Mouse (Mus musculus) common myeloid progenitor, adult 5-6 weeks (primary cell): ENCODE measurements around the gene Akap5. TPM values are rescaled to one million over a fixed set of nuclear protein-coding genes. Genes with fewer than 3 reads are reported as not detected.

Source experiments
- ATAC-seq: replicated peaks from 2 replicates; pipeline ENCODE4 v1.8.0; 2016; ENCODE audit warnings: low read depth, mild to moderate bottlenecking, moderate TSS enrichment, inconsistent platforms; ENCODE audit not compliant: poor library complexity, severe bottlenecking
- total RNA-seq: library from RNA; stranded (forward); fragments of 200-1000, 187-1606 nt; gene quantifications from 2 replicates; pipeline ENCODE4 v1.2.3, GENCODE M21; 2017

Akap5 gene
- total RNA-seq = 0.87 and 1.4 TPM in 2 replicates

DNA sequence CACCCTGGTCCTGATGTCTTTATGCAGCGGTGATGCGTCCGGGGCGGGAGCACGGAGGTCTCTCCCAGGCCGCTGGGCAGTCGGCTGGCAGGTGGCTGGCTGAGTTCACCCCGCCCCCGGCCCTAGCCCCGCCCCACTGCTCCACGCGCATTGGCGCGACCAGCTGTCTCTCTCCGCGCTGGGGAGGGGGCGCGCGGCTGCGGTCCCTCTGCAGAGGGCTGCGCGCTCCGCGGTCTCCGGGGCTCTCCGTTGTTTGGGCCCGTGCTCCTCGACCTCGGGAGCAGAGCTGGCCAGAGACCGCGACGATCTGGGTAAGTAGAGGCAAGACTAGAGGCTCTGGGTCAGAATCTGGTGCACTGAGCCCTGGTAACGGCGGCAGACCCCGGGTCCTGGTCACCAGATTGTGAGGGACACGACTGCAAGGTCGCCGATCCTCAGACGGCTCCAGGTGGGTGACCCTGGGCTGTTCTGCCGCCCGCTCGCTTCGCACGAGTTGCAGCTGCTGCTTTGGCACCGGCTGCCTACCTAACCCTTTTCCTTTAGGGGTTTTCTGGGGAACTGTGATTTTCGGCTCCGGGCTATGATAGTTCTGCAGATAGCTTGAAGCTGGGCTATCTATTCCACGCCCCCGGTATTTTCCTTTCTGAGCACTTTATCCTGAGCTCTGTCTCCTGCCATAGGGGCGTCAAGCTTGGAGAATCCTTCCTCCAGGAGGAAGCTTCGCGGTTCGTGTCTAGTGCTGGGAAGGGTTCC is at the start of gene Akap5:
Akap5 (plus strand) TSS at position 213 of the 753 bp plus-strand sequence.
- peak; percentile 43 for ATAC-seq

GRCm38 (mm10) chr12:76278209-76278608 is 46.5 kb upstream of the Akap5 start:
- ATAC-seq = no peak

- no peak for ATAC-seq
Observed at GRCm38 (mm10) chr12:76280556-76280955, 44.1 kb upstream of the Akap5 start.

- ATAC-seq = no peak
Observed at GRCm38 (mm10) chr12:76281111-76281660, 43.5 kb upstream of the Akap5 start.

- no peak for ATAC-seq
Observed at GRCm38 (mm10) chr12:76282132-76282531, 42.6 kb upstream of the Akap5 start.

- no peak for ATAC-seq
Observed at GRCm38 (mm10) chr12:76282532-76283173, 42.0 kb upstream of the Akap5 start.

DNA sequence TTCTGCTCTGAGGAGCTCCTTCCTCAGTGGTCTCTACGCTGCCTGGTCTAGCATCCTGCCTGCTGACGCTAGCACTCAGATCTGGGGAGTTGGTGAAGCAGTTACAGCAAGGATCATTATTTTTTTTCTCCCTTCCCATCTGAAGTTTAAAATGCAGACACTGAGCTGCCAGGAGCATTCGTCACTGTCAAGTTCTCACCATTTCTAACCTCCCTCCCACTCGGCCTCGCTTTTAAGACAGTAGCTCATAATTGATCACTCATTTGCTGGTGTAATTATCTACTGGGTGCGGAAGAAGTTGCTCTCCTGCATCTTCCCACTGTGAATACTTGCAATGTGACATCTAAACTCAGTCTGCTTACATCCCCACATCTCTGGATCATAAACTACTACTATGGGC is 39.3 kb upstream of the Akap5 start:
- no peak for ATAC-seq

DNA sequence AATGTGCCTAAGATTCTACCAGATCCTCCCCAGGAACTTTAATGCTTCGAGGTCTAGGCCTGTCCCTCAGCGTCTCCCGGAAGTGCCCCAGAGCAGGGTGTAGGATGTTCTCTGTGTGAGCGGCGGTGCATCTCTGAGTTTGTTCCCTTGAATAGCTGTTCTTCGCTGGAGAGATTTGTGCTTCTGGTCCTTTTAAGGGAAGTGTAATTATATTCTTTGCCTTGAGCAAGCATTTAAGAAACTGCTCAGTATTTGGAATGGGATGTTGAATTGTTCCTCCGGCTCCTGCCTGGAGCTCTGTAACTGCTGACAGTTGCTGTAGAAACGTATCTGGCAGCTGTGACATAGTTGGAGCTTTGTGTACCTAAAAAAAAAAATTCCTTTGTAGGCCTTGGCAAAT is 36.7 kb upstream of the Akap5 start:
- ATAC-seq = no peak

- ATAC-seq = no peak
Observed at GRCm38 (mm10) chr12:76288494-76288893, 36.2 kb upstream of the Akap5 start.

- ATAC-seq = no peak
Observed at GRCm38 (mm10) chr12:76289428-76289827, 35.3 kb upstream of the Akap5 start.

DNA sequence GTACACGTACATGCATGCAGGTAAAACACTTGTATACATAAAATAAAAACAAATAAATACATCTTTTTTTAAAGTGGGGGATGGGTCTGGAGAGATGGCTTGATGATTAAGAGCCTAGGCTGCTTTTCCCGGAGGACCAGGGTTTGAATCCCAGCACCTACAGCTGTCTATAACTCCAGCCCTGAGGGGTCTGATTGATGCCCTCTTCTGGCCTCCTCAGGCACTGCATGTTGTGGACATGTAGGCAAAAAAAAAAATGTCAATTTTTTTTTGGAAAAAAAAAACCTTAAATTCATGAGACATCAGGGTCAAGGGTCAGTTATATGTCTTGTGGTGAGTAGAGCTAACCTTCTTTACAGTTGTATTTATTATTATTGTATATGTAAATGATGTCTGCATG is 34.4 kb upstream of the Akap5 start:
- 0 out of 2 replicates have a peak, but pooled peaks have one; percentile 39 for ATAC-seq

DNA sequence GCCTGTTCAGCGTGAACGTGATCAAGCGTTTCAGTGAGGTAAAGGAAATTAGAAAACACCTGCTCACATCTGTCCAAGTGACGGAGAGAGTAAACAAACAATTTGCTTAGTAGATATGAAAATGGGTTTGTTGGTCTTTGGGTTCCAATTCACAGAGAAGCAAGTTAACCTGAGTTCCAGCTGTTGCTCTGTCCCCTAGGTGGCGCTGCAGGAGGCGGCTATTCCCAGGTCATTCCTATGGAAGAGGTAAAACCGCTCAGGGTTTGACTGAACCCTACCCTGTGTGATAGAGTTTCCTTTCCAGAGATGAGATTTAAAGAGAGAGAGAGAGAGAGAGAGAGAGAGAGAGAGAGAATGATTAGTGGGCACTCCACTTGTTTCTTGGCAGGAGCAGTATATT is 31.5 kb upstream of the Akap5 start:
- ATAC-seq = 0 out of 2 replicates have a peak, but pooled peaks have one; percentile 45

DNA sequence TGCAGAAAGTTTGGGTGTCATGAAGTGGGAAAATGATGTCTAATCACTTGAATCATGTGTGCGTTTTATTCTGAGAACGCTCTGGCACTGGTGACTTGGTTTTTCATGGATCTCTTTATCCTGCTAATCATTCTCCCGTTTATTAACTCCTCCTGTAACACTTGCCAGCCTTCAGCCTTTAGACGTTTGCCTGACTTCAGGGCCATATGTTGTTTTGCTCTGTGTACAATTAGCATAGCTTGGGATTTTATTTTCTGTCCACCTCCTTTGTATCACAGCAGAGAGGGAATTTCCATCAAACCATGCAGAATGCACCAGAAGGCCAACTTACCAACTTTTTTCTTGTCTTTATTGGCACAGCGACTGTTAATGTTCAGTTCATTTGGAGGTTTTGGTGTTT is 26.9 kb upstream of the Akap5 start:
- ATAC-seq = no peak

DNA sequence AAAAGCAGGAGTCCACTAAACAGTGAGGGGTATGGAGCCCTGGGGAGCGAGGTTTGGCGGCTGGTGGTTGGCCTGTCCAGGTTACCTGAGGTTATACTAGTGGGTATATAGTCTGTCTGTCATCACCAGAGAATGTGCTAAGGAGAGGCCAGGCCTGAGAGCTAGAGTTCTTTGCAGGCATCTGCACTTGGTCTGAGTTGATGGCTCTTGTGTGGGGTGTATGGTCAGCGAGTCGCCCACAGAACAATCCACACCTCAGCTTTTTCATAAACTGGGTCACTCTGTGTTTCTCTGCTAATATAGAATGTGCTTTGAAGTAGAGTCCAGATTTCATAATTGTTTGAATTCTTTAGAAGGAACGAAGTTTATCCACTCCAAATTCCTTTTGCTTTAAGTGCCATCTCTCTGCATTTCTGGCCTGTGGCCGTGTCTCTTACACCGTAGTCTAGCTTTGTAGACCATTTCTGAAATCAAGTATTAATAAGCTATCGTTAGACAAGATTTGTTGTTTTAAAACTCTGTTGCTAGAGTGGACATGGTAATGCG is 25.3 kb upstream of the Akap5 start:
- ATAC-seq = no peak

DNA sequence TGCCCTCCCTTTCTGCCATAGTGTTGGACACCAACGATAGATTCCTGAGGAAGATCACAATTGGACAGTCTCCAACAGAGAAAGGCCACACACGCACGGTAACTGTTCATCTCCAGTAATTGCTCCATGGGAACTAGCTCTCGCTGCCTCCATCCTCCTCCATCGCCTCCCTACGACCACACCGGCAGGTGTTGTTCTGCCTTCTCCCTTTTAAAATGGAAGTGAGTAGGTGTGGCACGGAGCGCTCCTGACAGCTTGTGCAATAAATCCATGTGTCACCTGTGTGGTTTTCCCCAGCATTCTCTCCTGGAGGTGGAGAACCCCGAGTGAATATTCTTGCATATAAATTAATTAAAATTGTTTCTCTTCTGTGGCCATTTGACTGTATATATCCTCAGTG is 24.3 kb upstream of the Akap5 start:
- no peak for ATAC-seq

GRCm38 (mm10) chr12:76303474-76303873 is 21.2 kb upstream of the Akap5 start:
- ATAC-seq = no peak

- ATAC-seq = no peak
Observed at GRCm38 (mm10) chr12:76304199-76304598, 20.5 kb upstream of the Akap5 start.

DNA sequence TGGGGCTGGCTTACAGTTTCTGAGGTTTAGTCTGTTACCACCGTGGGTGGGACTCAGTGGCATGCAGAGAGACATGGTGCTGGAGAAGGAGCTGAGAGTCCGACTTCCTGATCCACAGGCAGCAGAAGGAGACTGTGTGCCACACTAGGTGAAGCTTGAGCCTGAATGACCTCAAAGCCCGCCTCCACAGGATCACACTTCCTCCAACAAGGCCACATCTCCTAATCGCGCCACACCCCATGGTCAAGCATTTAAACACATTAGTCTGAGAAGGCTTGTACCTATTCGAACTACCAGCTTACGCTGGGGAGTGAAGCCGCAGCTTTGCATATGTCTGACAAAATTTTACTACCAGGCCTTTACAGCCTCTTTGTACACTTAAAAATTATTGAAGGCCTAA is 19.6 kb upstream of the Akap5 start:
- no peak for ATAC-seq

DNA sequence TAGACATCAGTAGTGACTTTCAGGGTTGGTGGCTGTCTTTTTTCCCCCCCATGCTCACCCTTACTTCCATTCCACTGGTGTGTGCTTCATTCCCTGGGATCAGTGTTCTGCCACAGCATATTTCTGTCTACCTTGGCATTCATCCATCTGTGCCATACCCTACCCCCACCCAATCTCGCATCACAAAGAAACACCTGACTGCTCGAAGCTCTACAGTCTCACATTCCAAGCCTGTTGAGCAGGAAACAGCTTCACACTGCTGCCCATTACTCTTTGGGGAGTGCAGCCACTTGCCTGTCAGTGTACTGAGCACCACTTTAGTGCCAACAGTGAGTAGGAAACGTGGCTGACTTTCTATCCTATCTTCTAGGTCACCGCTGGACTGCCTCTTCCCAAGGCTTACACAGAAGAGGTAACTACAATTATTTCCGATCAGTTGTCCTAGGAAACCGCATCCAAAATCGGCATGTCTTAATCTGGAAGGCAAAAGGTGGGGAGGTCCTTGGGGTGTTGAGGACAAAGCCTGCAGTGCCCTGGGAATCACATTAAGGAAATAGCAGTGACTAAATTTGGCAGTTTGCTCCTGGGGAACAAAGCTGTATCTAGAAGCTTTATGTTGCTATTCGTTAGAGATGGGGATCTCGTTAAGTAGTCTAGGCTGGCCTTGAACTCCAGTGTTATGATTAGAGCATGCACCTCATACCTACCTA is 17.7 kb upstream of the Akap5 start:
- no peak for ATAC-seq

GRCm38 (mm10) chr12:76307964-76308363 is 16.7 kb upstream of the Akap5 start:
- no peak for ATAC-seq

GRCm38 (mm10) chr12:76308436-76308835 is 16.3 kb upstream of the Akap5 start:
- ATAC-seq = no peak
